Mouse (Mus musculus) CH12.LX (cell line): Measurements from ENCODE around the gene Nme3. TPM values are rescaled to one million over a fixed set of nuclear protein-coding genes. Genes with fewer than 3 reads are reported as not detected.

Experiments
- DNase-seq: peaks from one replicate; pipeline ENCODE4 v3.0.0-alpha.2; 2013; ENCODE audit errors: extremely low read depth
- H3K27ac ChIP-seq: 2 replicates; pipeline ENCODE4 v1.5.1; 2012; ENCODE audit warnings: low read depth, mild to moderate bottlenecking, control low read depth, moderate library complexity; ENCODE audit not compliant: insufficient read depth
- H3K27me3 ChIP-seq: replicated peaks from 2 replicates; pipeline ENCODE3; 2012; ENCODE audit warnings: inconsistent platforms
- H3K36me3 ChIP-seq, 2 experiments: replicated peaks in 1 of 2; 2 replicates each; pipeline versions ENCODE3 to v1.6.1; 2012; ENCODE audit warnings: inconsistent platforms in 1 of 2, low read length in 1 of 2, mild to moderate bottlenecking in 1 of 2, mixed read lengths in 1 of 2, moderate library complexity in 1 of 2; ENCODE audit not compliant: control insufficient read depth in 1 of 2, insufficient read depth in 1 of 2
- H3K4me1 ChIP-seq, 2 experiments: 2 replicates each; pipeline ENCODE4 v1.6.1; 2012; ENCODE audit warnings: inconsistent platforms in 1 of 2, moderate library complexity in 1 of 2; ENCODE audit not compliant: insufficient read depth in 2 of 2, control insufficient read depth in 1 of 2
- H3K4me2 ChIP-seq: 2 replicates; pipeline ENCODE4 v1.6.1; 2012; ENCODE audit warnings: low read depth, mild to moderate bottlenecking, control low read depth; ENCODE audit not compliant: poor library complexity, insufficient read depth, severe bottlenecking
- H3K4me3 ChIP-seq, 3 experiments: fragments of 150-350 bp in 1 of 3; sonication (generic) in 1 of 3; replicated peaks in 1 of 3; 2 replicates each; pipeline versions ENCODE3 to v1.5.1; 2011 to 2012; ENCODE audit warnings: low read depth in 2 of 3, low read length in 2 of 3, mild to moderate bottlenecking in 2 of 3, moderate library complexity in 2 of 3, control low read depth in 1 of 3, improper control_type of control experiment in 1 of 3, inconsistent platforms in 1 of 3, mixed read lengths in 1 of 3; ENCODE audit not compliant: poor library complexity in 1 of 3
- H3K79me2 ChIP-seq: replicated peaks from 2 replicates; pipeline ENCODE4 v1.6.1; 2012; ENCODE audit warnings: mild to moderate bottlenecking, moderate library complexity; ENCODE audit not compliant: control insufficient read depth, poor library complexity, insufficient read depth, severe bottlenecking; ENCODE audit errors: extremely low read depth
- H3K9ac ChIP-seq: 2 replicates; pipeline ENCODE4 v1.6.1; 2012; ENCODE audit warnings: low read depth, mild to moderate bottlenecking, control low read depth, moderate library complexity; ENCODE audit not compliant: insufficient read depth
- H3K9me3 ChIP-seq: replicated peaks from 2 replicates; pipeline ENCODE3; 2012; ENCODE audit warnings: low read length, inconsistent platforms, mixed read lengths
- CHD2 ChIP-seq: IDR thresholded peaks from 2 replicates; pipeline ENCODE4 v1.6.1; 2011; ENCODE audit warnings: low read length, improper control_type of control experiment
- E2F4 ChIP-seq: IDR thresholded peaks from 2 replicates; pipeline ENCODE4 v1.6.1; 2011; ENCODE audit warnings: low read depth, low read length, improper control_type of control experiment; ENCODE audit not compliant: insufficient replicate concordance
- ELF1 ChIP-seq: IDR thresholded peaks from 2 replicates; pipeline ENCODE4 v1.6.1; 2014; ENCODE audit warnings: low read depth, mild to moderate bottlenecking, inconsistent platforms, low read length, improper control_type of control experiment
- EP300 ChIP-seq: IDR thresholded peaks from 2 replicates; pipeline ENCODE4 v1.6.1; 2011; ENCODE audit warnings: low read length, improper control_type of control experiment
- ETS1 ChIP-seq: conservative IDR thresholded peaks from 2 replicates; pipeline ENCODE4 v1.6.1; 2012; ENCODE audit warnings: low read depth, mild to moderate bottlenecking, inconsistent platforms, low read length, improper control_type of control experiment, moderate library complexity
- GABPA ChIP-seq: IDR thresholded peaks from 2 replicates; pipeline ENCODE4 v1.6.1; 2012; ENCODE audit warnings: low read depth, low read length, improper control_type of control experiment, inconsistent platforms; ENCODE audit not compliant: insufficient replicate concordance
- HCFC1 ChIP-seq: IDR thresholded peaks from 2 replicates; pipeline ENCODE4 v1.6.1; 2012; ENCODE audit warnings: low read depth, mild to moderate bottlenecking, inconsistent platforms, low read length, improper control_type of control experiment
- MAFK ChIP-seq: IDR thresholded peaks from 2 replicates; pipeline ENCODE4 v1.6.1; 2011; ENCODE audit warnings: low read length, improper control_type of control experiment; ENCODE audit not compliant: insufficient replicate concordance
- MAX ChIP-seq: IDR thresholded peaks from 2 replicates; pipeline ENCODE4 v1.6.1; 2011; ENCODE audit warnings: low read length, improper control_type of control experiment
- MAZ ChIP-seq: IDR thresholded peaks from 2 replicates; pipeline ENCODE4 v1.6.1; 2012; ENCODE audit warnings: low read depth, mild to moderate bottlenecking, inconsistent platforms, low read length, improper control_type of control experiment, moderate library complexity
- NRF1 ChIP-seq: IDR thresholded peaks from 2 replicates; pipeline ENCODE4 v1.6.1; 2014; ENCODE audit warnings: low read depth, mild to moderate bottlenecking, inconsistent platforms, low read length, improper control_type of control experiment, moderate library complexity
- RAD21 ChIP-seq: IDR thresholded peaks from 2 replicates; pipeline ENCODE4 v1.6.1; 2011; ENCODE audit warnings: low read depth, mild to moderate bottlenecking, low read length, improper control_type of control experiment, moderate library complexity
- RCOR1 ChIP-seq: conservative IDR thresholded peaks from 2 replicates; pipeline ENCODE4 v1.6.1; 2012; ENCODE audit warnings: low read depth, mild to moderate bottlenecking, inconsistent platforms, low read length, improper control_type of control experiment
- SMC3 ChIP-seq: IDR thresholded peaks from 2 replicates; pipeline ENCODE4 v1.6.1; 2011; ENCODE audit warnings: low read depth, low read length, improper control_type of control experiment
- TCF12 ChIP-seq: IDR thresholded peaks from 2 replicates; pipeline ENCODE4 v1.6.1; 2014; ENCODE audit warnings: low read depth, mild to moderate bottlenecking, inconsistent platforms, low read length, improper control_type of control experiment
- USF1 ChIP-seq: IDR thresholded peaks from 2 replicates; pipeline ENCODE4 v1.6.1; 2014; ENCODE audit warnings: low read depth, mild to moderate bottlenecking, inconsistent platforms, low read length, improper control_type of control experiment
- USF2 ChIP-seq: conservative IDR thresholded peaks from 2 replicates; pipeline ENCODE4 v1.6.1; 2011; ENCODE audit warnings: low read depth, low read length, improper control_type of control experiment
- ZNF384 ChIP-seq: IDR thresholded peaks from 2 replicates; pipeline ENCODE4 v1.6.1; 2012; ENCODE audit warnings: low read depth, low read length, improper control_type of control experiment, inconsistent platforms
- dilution Hi-C: fragments of 300-500 bp; cut with MboI; formaldehyde crosslinking; loops from 2 replicates; pipeline ENCODE4 v1.14.3; 2020; ENCODE audit warnings: low sequenced_read_pairs; ENCODE audit not compliant: extremely low pct_unique_long_range_greater_than_20kb, extremely low pct_ligation_motif_present
- in situ Hi-C: fragments of 300-500 bp; cut with MboI; formaldehyde crosslinking; loops from 3 replicates; pipeline ENCODE4 v1.14.3; 2019; ENCODE audit warnings: low sequenced_read_pairs, low pct_ligation_motif_present, low pct_unique_long_range_greater_than_20kb, mixed read lengths
- polyA plus RNA-seq: library from polyadenylated mRNA; unstranded; fragments of >175 nt; gene quantifications from 2 replicates; pipeline ENCODE4 v1.2.1, GENCODE M21; 2012; ENCODE audit warnings: low read depth; ENCODE audit not compliant: insufficient read length
- total RNA-seq, 2 experiments: library from RNA; depleted of rRNA; stranded (reverse); fragments of 300-350 nt in 1 of 2; fragments of >200 nt in 1 of 2; gene quantifications; 2 replicates each; pipeline ENCODE4 v1.2.3; 2012 to 2014

Nme3 gene
- total and polyA plus RNA-seq, 3 experiments, result 11.4 to 16.7 (median 13.8) TPM

DNA sequence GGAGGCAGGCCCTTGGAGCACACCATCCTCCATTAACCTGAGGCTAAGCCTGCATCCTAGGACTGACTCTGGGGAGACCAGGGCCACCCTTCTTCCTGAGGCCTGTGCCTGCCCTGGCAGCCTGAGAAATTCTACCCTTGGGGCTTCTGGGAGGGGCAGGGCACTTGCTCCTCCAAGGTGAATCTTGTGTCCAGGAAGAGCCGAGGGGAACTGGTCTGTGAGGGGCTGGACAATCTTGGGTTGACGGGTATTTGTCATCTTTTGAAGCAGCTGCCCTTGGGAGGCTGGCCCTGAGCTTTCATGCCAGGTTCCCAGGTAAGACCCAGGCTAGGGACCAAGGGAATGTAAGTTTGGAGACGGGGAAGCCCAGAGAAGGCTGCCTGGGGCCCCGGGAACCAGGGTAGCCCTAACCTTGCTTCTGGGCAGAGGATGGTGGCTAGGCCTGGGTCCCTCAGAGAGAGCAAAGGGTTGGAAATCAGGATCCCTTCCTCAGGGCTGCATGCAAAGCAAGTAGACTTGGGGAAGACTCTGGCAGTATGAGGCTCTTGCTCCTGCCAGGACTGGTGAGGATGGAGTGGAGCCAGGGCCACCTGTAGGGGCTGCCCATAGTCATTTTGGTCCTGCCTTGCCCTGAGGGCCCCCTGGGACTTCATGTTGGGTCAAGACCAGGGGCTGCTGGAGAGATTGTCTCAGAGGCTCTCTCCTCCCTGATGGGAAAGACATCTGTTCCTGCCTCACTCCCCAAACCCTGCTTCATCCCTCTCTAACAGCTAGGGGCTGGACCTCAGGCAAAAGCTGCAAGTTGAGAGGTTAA is 1.9 kb downstream of the Nme3 start:
- dilution Hi-C loops, result no loop called here
- H3K36me3 ChIP-seq, result peaks cover 68 to 76% of the 10 kb centered on the region in 2 experiments
- H3K27ac ChIP-seq, result no peak overlapping the region

DNA sequence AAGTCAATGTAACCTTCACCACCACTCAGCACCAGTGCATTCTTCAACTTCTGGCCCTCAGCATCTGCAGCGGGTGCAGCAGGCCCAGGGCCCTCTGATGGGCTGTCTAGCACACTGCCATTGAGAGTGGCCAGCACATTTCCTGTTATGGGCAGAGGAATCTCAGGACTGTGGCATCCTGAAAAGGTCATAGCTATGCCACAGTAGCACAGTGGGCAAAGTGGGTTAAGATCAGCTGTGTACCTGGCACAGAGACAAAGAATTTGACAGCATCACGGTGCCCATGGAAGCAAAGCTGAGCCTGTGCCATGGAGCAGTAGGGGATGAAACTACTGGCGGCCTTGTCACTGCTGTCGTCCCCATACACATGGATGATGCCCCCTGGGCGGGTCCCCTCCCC is 2.9 kb downstream of the Nme3 start:
- H3K4me3 ChIP-seq, result no peak overlapping the region
- no peaks in the 10 kb centered on the region for H3K27me3 ChIP-seq
- in situ Hi-C loops (no loop called here), dilution Hi-C loops (no loop called here)
- no peak overlapping the region for H3K4me2 ChIP-seq
- no peak for DNase-seq
- H3K27ac ChIP-seq, result no peak overlapping the region
- H3K36me3 ChIP-seq, result peaks cover 73 to 80% of the 10 kb centered on the region in 2 experiments
- peaks cover 12 to 27% of the 10 kb centered on the region in 2 experiments for H3K4me1 ChIP-seq
- no peaks in the 10 kb centered on the region for H3K9me3 ChIP-seq
- peaks cover 10% of the 10 kb centered on the region for H3K79me2 ChIP-seq
- no peak for TF ChIP-seq HCFC1
- no peak for TF ChIP-seq ZNF384
- TF ChIP-seq TCF12, result no peak
- no peak overlapping the region for H3K9ac ChIP-seq

More for the DNA sequence above, 1.9 kb downstream of the Nme3 start:
- no peaks in the 10 kb centered on the region for H3K9me3 ChIP-seq
- in situ Hi-C loops, result no loop called here
- no peak overlapping the region for H3K9ac ChIP-seq
- TF ChIP-seq USF1 (no peak), RAD21 (no peak), EP300 (no peak), USF2 (no peak), ETS1 (no peak), NRF1 (no peak), RCOR1 (no peak), MAX (no peak), E2F4 (no peak), GABPA (no peak), ELF1 (no peak), MAZ (no peak), SMC3 (no peak), CHD2 (no peak), MAFK (no peak)
- H3K4me1 ChIP-seq, result peaks cover 12 to 36% of the 10 kb centered on the region in 2 experiments
- H3K79me2 ChIP-seq, result peaks cover 15% of the 10 kb centered on the region
- no peak for DNase-seq
- no peak overlapping the region for H3K4me2 ChIP-seq
- no peaks in the 10 kb centered on the region for H3K27me3 ChIP-seq
- no peak overlapping the region for H3K4me3 ChIP-seq
